Mouse (Mus musculus): ENCODE data around the gene Supt7l. TPM values are rescaled to one million over a fixed set of nuclear protein-coding genes. Genes with fewer than 3 reads are reported as not detected.
"Not testable (repeated sequence)": the region's sequence is repeated elsewhere in the genome, so short reads cannot be mapped to it uniquely, and the experiment has no call there.

Gene Supt7l
- total RNA-seq (2021): 16.3 and 23.0 TPM in 2 replicates
- long read RNA-seq, transcript Supt7l-201 (5 exons, 2,693 nt): major isoform, 26 of 36 reads
- long read RNA-seq, partial matches to known transcripts: 4 of 36 reads
- long read RNA-seq, other reads (novel, unspliced or antisense): 4 of 36 reads

- DNase-seq: not testable (repeated sequence)
Observed at GRCm38 (mm10) chr5:31527707-31528106, at the start of gene Supt7l. Gene Supt7l, minus strand, starts transcription at chr5:31527807.

GRCm38 (mm10) chr5:31576539-31576975 is 49.0 kb upstream of the Supt7l start:
- DNase-seq: peak; percentile 80

DNA sequence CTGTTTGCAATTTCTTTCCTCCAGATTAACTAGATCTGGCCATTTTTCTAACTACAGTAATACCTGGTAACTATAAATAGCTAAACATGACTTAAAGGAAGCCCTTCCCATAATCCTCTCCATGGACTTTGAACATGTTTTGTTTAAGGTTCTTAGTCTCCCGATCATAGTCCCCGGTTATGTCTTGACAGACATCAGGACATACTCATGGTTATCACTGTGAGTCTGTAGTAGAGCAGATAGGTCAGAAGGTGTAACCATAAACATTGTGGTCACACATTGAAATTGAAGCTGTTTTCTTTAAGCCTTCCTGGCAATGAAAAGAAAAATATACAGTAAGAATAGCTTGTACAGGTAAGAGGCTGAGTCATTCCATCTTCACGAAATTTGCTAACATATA is 46.1 kb upstream of the Supt7l start:
- no peak for DNase-seq

DNA sequence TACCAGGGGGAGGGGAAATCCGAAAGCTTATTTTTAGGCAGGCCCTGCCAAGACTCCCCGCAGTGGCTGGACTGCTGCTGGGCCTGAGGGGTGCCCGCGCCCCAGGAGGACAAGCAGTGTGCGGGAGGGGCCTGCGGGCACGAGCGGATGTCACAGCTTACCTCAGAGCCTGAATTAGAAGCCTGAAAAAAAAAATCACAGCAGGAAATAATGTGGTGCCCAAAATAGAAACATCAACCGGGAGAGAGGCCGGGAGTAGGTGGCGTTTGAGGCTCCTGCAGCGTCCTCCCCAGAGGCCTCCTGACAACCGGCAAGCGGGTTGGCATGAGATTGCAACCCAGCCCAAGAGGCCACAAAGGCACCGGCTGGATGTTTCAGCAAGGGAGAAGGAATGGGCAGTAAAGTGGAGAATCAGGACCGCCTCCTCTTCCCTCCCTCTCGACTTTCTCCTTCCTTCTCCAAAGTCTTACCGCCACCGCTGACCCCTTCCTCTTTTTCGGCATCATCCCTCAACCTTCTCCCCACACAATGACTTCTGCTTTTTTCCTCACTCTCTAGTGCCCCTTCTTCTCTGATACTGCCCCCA is 43.5 kb upstream of the Supt7l start:
- DNase-seq: peak; percentile 51

GRCm38 (mm10) chr5:31567951-31568657 is 40.5 kb upstream of the Supt7l start:
- DNase-seq: no peak

GRCm38 (mm10) chr5:31566457-31566856 is 38.9 kb upstream of the Supt7l start:
- DNase-seq: no peak

GRCm38 (mm10) chr5:31566026-31566425 is 38.4 kb upstream of the Supt7l start:
- DNase-seq: no peak

- no peak for DNase-seq
Observed at GRCm38 (mm10) chr5:31564976-31565375, 37.4 kb upstream of the Supt7l start.

- no peak for DNase-seq
Observed at GRCm38 (mm10) chr5:31563905-31564304, 36.3 kb upstream of the Supt7l start.

- peak; percentile 74 for DNase-seq
Observed at GRCm38 (mm10) chr5:31563496-31563895, 35.9 kb upstream of the Supt7l start.

DNA sequence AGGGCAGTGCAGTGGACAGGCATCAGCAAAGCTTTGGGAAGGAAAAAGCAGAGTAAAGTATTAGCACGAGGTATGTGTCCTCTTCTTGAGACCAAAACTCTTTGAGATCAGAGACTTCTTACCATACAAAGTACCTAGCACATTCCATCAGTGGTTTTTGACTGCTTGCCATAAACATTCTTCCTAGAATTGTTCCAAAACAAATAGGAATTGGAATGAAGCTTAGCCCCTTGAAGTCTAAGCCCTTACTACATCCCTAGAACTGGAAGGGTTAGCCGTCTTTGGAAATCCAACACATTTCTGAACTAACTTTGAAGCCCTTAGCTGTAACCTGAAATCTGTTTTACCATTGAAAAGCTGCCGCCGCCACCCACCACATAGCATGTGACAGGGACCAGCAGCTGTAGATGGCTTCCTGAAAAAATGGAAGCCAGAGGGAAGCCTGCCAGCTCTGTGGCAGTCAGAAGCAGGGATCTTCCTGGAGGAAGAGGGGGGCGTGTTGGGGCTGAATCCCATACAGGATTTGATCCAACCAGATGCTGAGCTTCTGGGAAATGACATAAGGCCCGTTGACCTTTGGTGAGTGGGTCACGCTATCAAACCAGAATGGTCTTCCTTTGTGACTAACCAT is 34.5 kb upstream of the Supt7l start:
- DNase-seq: peak; percentile 26

DNA sequence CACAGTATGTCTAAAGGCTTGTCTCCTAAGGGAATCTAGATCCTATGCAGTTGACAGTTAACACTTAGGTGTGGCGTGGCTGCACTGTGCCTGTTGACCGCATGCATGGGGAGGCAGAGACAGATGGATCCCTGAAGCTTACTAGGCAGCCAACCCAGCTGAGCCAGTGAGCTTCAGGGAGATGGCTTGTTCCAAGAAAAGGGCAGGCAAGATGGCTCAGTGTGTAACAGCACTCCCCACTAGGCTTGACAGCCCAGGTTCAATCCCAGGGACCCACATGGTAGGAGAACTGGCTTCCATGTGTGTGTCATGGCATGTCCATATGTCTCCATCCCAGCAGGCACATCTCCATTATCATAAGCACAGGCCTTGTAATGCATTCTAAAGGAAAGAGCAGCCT is 32.7 kb upstream of the Supt7l start:
- no peak for DNase-seq

- DNase-seq: no peak
Observed at GRCm38 (mm10) chr5:31559401-31559800, 31.8 kb upstream of the Supt7l start.

DNA sequence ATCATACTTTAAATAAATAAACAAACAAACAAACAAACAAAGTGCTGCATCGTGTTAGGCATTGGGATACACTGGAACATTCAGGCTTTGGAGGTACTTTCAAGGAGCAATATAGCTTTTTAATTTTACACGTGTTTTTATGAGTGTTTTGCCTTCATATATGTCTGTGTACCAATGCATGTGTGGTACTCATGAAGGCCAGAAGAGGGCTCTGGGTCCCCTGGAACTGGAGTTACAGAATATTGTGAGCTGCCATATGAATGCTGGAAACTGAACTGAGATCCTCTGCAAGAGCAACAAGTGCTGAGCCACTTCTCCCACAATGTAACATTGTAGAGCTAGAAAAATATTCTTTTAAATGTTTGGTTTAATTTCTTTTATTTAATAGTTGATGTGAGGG is 7.6 kb upstream of the Supt7l start:
- no peak for DNase-seq

- no peak for DNase-seq
Observed at GRCm38 (mm10) chr5:31528560-31528959, 953 bp upstream of the Supt7l start.

DNA sequence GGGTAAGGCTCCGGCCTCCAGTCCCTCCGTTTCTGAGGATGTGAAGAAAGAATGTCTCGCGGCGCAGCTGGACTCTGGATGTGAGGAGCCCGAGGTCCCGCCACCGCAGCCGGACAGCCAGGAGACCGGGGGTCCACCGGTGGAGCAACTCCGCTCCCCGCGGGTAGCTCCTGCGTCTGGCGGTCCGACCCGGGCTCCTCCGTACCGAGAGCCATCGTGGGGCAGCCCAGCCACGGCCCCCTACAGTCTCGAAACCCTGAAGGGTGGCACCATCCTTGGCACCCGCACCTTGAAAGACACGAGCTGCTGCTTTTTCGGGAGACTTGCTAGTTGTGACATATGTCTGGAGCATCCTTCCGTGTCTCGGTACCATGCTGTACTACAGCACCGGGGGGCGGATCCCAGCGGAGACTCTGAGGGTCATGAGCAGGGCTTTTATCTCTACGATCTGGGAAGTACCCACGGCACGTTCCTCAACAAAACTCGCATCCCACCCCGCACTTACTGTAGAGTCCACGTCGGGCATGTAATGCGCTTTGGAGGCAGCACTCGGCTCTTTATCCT is 408 bp downstream of the Supt7l start:
- DNase-seq: no peak

DNA sequence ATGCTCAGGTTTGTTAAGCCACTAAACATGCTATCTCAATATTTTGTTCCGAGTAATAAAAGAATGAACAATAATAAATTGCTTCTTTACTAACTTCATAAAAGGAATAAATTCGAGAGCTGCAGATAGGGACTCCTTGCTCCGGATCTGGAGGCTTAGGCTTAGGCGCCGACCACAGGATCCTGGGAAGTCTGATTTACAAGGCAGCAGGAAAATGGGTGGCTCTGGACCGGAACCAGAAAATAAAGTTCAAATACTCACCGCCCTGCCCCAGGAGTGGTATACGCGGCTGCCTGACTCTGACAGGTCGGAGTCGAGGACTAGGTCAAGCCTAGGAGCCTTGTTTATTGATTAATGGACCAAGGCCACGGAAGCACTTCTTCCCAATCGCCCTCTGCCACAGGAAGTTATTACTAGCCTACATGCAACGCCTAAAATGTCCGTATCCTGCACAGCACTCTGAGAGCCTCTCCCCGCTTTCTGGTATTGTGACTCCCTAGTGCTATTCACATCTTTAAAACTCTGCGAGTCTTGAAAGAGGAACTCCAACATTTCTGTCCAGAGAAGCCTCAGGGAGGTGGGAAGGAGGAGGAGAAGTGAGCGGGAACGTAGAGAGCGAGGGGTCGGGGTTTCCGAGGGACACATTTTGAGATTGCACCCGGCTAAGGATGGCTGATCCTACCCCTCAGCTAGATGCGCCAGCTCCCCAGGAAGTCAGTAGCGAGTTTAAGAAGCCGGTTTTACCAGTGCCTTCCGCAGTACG is 1.1 kb downstream of the Supt7l start, which contains the start of gene Slc4a1ap:
TSS of gene Slc4a1ap (plus strand) at position 642 of the 763 bp plus-strand sequence.
- peak; percentile 73 for DNase-seq

GRCm38 (mm10) chr5:31520556-31520955 is 7.1 kb downstream of the Supt7l start:
- DNase-seq: no peak

DNA sequence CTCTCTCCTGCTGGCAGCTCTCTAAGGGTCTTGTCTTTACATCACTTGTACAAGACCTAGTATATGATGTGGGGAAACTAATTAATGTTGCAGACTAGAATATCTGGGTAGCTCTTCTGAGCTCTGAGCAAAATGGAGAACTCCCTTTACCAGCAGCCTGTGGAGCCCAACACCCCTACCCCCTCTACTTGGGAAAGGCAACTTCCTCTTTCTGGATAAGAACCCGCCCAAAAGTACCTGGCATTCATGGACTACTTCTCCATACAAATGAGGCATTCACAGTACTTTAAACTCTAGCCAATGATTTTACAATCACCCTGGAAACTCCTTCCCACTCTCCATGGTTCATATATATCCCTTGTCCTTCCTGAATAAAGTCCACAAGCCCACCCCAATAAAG is 15.1 kb downstream of the Supt7l start:
- DNase-seq: no peak

GRCm38 (mm10) chr5:31504843-31505242 is 22.8 kb downstream of the Supt7l start:
- no peak for DNase-seq

- peak; percentile 90 for DNase-seq
Observed at GRCm38 (mm10) chr5:31494513-31495297, 32.9 kb downstream of the Supt7l start, which contains the start of gene Gpn1. Gene Gpn1, plus strand, starts transcription at chr5:31494741.
